Mouse (Mus musculus) left cerebral cortex, postnatal 4 days (tissue): ENCODE measurements around the gene Thyn1. TPM values are rescaled to one million over a fixed set of nuclear protein-coding genes. Genes with fewer than 3 reads are reported as not detected.

Experiments used
- DNase-seq: peaks from one replicate; pipeline ENCODE4 v3.0.0-alpha.2; 2022
- intact Hi-C: fragments of 180-260 bp; cut with DNase I; formaldehyde crosslinking; loops from one replicate; pipeline ENCODE4 v1.15.1; 2025
- total RNA-seq, 2 experiments: library from RNA; stranded (reverse); gene quantifications; 2 replicates each; pipeline ENCODE4 v1.2.3; 2021

Thyn1 gene
- 10 to 100 TPM; 82.7 to 94.0 TPM for total RNA-seq

GRCm38 (mm10) chr9:26999461-27000395 lies at the start of gene Thyn1, which contains the start of gene Acad8:
Gene Thyn1 (plus strand): TSS chr9:26999710.
Gene Acad8 (minus strand): TSS chr9:26999566.
- intact Hi-C loops = no loop called here
- peak; percentile 98 for DNase-seq

GRCm38 (mm10) chr9:26977754-26978153 lies 21.8 kb upstream of the Thyn1 start:
- no peak for DNase-seq
- intact Hi-C loops = no loop called here

GRCm38 (mm10) chr9:26978776-26979175 lies 20.7 kb upstream of the Thyn1 start:
- no peak for DNase-seq
- intact Hi-C loops = no loop called here

- no peak for DNase-seq
- intact Hi-C loops = no loop called here
Observed at GRCm38 (mm10) chr9:26985090-26985613, 14.4 kb upstream of the Thyn1 start.

- DNase-seq = no peak
- intact Hi-C loops = no loop called here
Observed at GRCm38 (mm10) chr9:26985668-26986277, 13.7 kb upstream of the Thyn1 start.

- intact Hi-C loops = no loop called here
- DNase-seq = no peak
Observed at GRCm38 (mm10) chr9:26990181-26990580, 9.3 kb upstream of the Thyn1 start.

- intact Hi-C loops = no loop called here
- no peak for DNase-seq
Observed at GRCm38 (mm10) chr9:26993118-26993517, 6.4 kb upstream of the Thyn1 start.

GRCm38 (mm10) chr9:26993900-26994299 lies 5.6 kb upstream of the Thyn1 start:
- DNase-seq = no peak
- intact Hi-C loops = no loop called here

GRCm38 (mm10) chr9:26997062-26997461 lies 2.4 kb upstream of the Thyn1 start:
- no peak for DNase-seq
- intact Hi-C loops = no loop called here

- no peak for DNase-seq
- intact Hi-C loops = no loop called here
Observed at GRCm38 (mm10) chr9:26997501-26997900, 2.0 kb upstream of the Thyn1 start.

- intact Hi-C loops = no loop called here
- DNase-seq = no peak
Observed at GRCm38 (mm10) chr9:26998669-26999460, 645 bp upstream of the Thyn1 start.

- DNase-seq = no peak
- intact Hi-C loops = no loop called here
Observed at GRCm38 (mm10) chr9:27005231-27005630, 5.7 kb downstream of the Thyn1 start.

- intact Hi-C loops = no loop called here
- DNase-seq = no peak
Observed at GRCm38 (mm10) chr9:27005933-27006332, 6.4 kb downstream of the Thyn1 start.

GRCm38 (mm10) chr9:27006866-27007265 lies 7.4 kb downstream of the Thyn1 start:
- no peak for DNase-seq
- intact Hi-C loops = no loop called here

GRCm38 (mm10) chr9:27009231-27009630 lies 9.7 kb downstream of the Thyn1 start:
- DNase-seq = no peak
- intact Hi-C loops = no loop called here

- intact Hi-C loops = no loop called here
- DNase-seq = no peak
Observed at GRCm38 (mm10) chr9:27011572-27011971, 12.1 kb downstream of the Thyn1 start.

- no peak for DNase-seq
- intact Hi-C loops = no loop called here
Observed at GRCm38 (mm10) chr9:27018961-27019360, 19.5 kb downstream of the Thyn1 start.

GRCm38 (mm10) chr9:27023681-27024080 lies 24.2 kb downstream of the Thyn1 start:
- intact Hi-C loops = no loop called here
- DNase-seq = no peak

- DNase-seq = no peak
- intact Hi-C loops = no loop called here
Observed at GRCm38 (mm10) chr9:27026708-27027107, 27.2 kb downstream of the Thyn1 start.

GRCm38 (mm10) chr9:27029022-27029827 lies 29.7 kb downstream of the Thyn1 start:
- intact Hi-C loops = no loop called here
- DNase-seq = peak; percentile 46
